Mouse (Mus musculus) megakaryocyte progenitor cell, adult 5-6 weeks (primary cell): Measurements from ENCODE around the gene Gtf2e1. TPM values are rescaled to one million over a fixed set of nuclear protein-coding genes. Genes with fewer than 3 reads are reported as not detected.

Experiments
- ATAC-seq: replicated peaks from 2 replicates; pipeline ENCODE4 v1.8.0; 2016; ENCODE audit warnings: mild to moderate bottlenecking, moderate TSS enrichment, inconsistent platforms; ENCODE audit not compliant: poor library complexity
- total RNA-seq, 2 experiments: library from RNA; stranded (forward) in 1 of 2; stranded (reverse) in 1 of 2; fragments of 157-497, 149-512 nt in 1 of 2; fragments of 200-1000 nt in 1 of 2; gene quantifications; 2 replicates each; pipeline versions ENCODE4 v1.2.3 to v1.2.4; 2015 to 2017

Gene Gtf2e1
- total RNA-seq, 2 experiments from 2014 or later: 19.5 to 24.9 TPM

- no peak for ATAC-seq
Measured at GRCm38 (mm10) chr16:37486826-37487612, 52.6 kb downstream of the Gtf2e1 start.

- ATAC-seq: no peak
Measured at GRCm38 (mm10) chr16:37478311-37479291, 61.0 kb downstream of the Gtf2e1 start.

GRCm38 (mm10) chr16:37472620-37473312 lies 66.8 kb downstream of the Gtf2e1 start:
- no peak for ATAC-seq

- ATAC-seq: no peak
Measured at GRCm38 (mm10) chr16:37469595-37469994, 70.0 kb downstream of the Gtf2e1 start.

GRCm38 (mm10) chr16:37463981-37464380 lies 75.6 kb downstream of the Gtf2e1 start:
- ATAC-seq: no peak

GRCm38 (mm10) chr16:37462886-37463285 lies 76.7 kb downstream of the Gtf2e1 start:
- ATAC-seq: no peak

GRCm38 (mm10) chr16:37461601-37462000 lies 78.0 kb downstream of the Gtf2e1 start:
- no peak for ATAC-seq

Other genes starting within 250 kb of the Gtf2e1 start
- gene Stxbp5l, start 154.8 kb downstream of the Gtf2e1 start, total RNA-seq (2015): not detected in 2 replicates
- gene Stxbp5l, start 154.8 kb downstream of the Gtf2e1 start, total RNA-seq (2017): not detected in 2 replicates
- gene Rabl3, start 96 bp upstream of the Gtf2e1 start, total RNA-seq (2015): 12.3 and 20.9 TPM in 2 replicates
- gene Rabl3, start 96 bp upstream of the Gtf2e1 start, total RNA-seq (2017): 9.5 and 9.9 TPM in 2 replicates
- not detected in 2 replicates for gene Hgd, start 40.4 kb upstream of the Gtf2e1 start, total RNA-seq (2015)
- gene Hgd, start 40.4 kb upstream of the Gtf2e1 start, total RNA-seq (2017): 0.20 TPM in 1 of 2 replicates, not detected in the other
- gene Ndufb4, start 114.7 kb upstream of the Gtf2e1 start, total RNA-seq (2015): 29.7 and 53.1 TPM in 2 replicates
- 13.1 and 26.8 TPM in 2 replicates for gene Ndufb4, start 114.7 kb upstream of the Gtf2e1 start, total RNA-seq (2017)
- 0.32 and 4.0 TPM in 2 replicates for gene Fstl1, start 237.1 kb upstream of the Gtf2e1 start, total RNA-seq (2015)
- gene Fstl1, start 237.1 kb upstream of the Gtf2e1 start, total RNA-seq (2017): 0.04 and 0.61 TPM in 2 replicates